Mouse (Mus musculus): ENCODE measurements around the gene Ucn.

Gene Ucn

GRCm38 (mm10) chr5:31108000-31108490 lies 30.6 kb downstream of the Ucn start, which contains the start of gene Slc30a3:
Slc30a3 (minus strand) TSS chr5:31108237.
- DNase-seq (ENCODE audit: low read depth, low spot score) = no peak

GRCm38 (mm10) chr5:31105814-31106335 lies 32.8 kb downstream of the Ucn start, which contains the start of gene Dnajc5g:
Dnajc5g (plus strand) TSS chr5:31106285.
- DNase-seq (ENCODE audit: low read depth, low spot score) = no peak

GRCm38 (mm10) chr5:31095711-31096480 lies 42.7 kb downstream of the Ucn start:
- DNase-seq (ENCODE audit: low read depth, low spot score) = no peak

- DNase-seq (ENCODE audit: low read depth, low spot score) = no peak
These were observed 43.6 kb downstream of the Ucn start for GRCm38 (mm10) chr5:31094799-31095691.

GRCm38 (mm10) chr5:31094100-31094798 lies 44.4 kb downstream of the Ucn start:
- DNase-seq (ENCODE audit: low read depth, low spot score) = no peak

GRCm38 (mm10) chr5:31093151-31094041 lies 45.2 kb downstream of the Ucn start:
- DNase-seq (ENCODE audit: low read depth, low spot score) = no peak

- no peak for DNase-seq (ENCODE audit: low read depth, low spot score)
These were observed 46.2 kb downstream of the Ucn start for GRCm38 (mm10) chr5:31092231-31092975.
